Mouse (Mus musculus): ENCODE measurements around the gene Fam120a.

Fam120a gene

DNA sequence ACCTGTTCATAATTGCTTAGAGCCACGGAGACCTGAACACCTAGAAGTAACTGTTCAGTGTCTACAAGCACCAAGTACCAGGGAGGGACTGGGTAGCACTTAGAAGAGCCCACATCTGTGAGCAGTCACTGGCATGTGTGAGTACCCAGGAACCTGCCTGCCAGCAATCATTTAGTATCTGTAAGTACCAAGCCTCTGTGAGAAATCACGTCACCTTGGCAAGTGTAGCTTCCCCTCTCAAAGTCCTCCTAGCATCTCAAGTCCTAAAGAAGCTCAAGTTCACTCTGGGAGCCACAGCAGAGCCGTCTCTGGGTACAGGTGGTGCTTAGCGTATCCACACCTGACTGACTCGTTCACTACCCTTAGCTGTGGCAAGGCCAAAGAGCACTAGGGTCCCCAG lies 116.1 kb downstream of the Fam120a start:
- DNase-seq: no peak

DNA sequence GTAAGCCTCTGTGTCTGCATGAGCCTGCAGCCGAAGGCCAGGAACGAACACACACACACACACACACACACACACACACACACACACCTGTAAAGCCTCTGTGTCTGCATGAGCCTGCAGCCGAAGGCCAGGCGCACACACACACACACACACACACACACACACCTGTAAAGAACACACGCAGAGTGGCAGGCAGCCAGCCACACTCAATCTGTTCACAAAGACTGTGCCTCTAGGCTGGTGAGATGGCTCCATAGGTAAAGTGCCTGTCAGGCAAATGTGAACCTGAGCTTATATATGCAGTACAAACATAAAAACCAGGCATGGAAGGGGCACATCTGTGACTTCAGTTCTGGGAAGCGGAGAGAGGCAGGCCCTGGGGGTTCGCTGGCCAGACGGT lies 117.0 kb downstream of the Fam120a start:
- DNase-seq: peak; percentile 72 to 80

DNA sequence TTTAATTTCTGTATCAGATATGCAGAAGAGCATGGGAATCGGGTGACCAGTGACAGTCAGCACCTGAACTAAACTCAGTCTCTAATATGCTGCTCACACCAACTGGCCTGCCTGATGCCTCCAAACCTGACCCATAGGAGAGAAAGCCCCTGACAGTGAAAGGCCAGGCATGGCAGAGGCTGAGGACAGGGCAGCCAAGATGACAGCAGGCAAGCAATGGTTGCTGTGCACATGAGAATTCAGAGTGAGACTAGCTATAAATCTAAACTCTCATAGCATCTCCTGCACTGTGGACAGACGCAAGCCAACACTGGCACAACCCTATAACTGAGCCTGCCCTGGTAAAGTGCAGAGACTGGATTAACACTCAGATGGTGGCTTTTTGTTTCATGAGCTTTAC lies 117.5 kb downstream of the Fam120a start:
- DNase-seq: peak; percentile 47 to 54

DNA sequence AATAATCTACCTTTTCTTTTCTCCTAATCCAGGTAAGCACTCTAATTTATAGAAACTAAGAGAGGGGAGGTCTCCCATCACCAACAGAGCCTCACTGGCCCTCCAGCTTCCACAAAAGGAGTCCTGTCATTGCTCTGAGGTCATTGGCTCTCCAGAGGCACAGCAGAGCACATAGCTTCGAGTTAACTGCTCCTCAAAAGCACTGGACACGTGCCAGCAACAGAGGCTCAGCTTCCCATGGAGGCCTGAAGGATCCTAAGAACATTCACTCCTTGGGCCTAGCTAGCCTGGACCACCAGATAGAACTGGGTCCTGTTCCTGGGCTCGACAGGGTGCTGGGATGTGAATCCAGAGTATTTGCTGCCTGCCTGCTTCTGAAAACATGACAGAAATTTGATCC lies 118.7 kb downstream of the Fam120a start:
- peak; percentile 53 to 69 for DNase-seq

GRCm38 (mm10) chr13:48845308-48845707 lies 122.5 kb downstream of the Fam120a start:
- DNase-seq: no peak

DNA sequence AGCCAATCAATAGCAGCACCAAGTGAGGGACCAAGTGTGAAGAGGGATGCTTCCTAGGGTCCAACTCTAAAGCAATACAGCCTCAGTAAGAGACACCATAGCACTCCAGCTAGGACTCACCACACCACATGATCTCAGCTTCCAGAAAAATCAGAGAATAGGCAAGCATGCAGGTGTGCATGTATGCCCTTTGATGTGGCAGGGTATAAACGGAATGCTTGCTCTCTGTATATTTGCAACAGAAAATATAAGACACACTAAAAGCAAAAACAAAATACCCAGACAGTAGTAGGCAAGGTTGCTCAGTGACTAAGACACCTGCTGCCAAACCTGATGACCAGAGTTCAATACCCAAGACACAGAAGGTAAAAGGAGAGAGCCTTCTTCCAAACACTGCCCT lies 124.3 kb downstream of the Fam120a start:
- no peak for DNase-seq

GRCm38 (mm10) chr13:48841905-48842592 lies 125.8 kb downstream of the Fam120a start:
- DNase-seq: no peak

DNA sequence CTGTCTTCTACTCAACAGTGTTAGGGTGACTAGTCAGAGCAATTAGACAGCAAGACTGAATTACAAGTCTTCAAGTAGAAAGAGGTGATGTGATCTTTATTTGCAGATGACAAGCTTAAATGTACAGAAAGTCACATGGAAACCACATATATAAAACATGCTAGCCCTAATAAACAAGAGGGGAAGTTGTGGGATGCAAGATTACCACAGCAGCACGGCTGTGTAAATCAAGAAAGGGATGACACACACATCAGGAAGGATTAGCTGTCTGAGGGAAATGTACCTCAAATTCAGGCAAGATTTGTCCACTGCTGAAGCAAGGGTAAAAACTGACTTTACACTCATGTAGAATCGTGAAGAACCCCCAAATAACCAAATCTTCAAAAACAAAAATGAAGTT lies 129.5 kb downstream of the Fam120a start:
- DNase-seq: no peak

GRCm38 (mm10) chr13:48837537-48837936 lies 130.3 kb downstream of the Fam120a start:
- no peak for DNase-seq

GRCm38 (mm10) chr13:48830528-48831250 lies 137.1 kb downstream of the Fam120a start:
- DNase-seq: peak; percentile 51 to 65

DNA sequence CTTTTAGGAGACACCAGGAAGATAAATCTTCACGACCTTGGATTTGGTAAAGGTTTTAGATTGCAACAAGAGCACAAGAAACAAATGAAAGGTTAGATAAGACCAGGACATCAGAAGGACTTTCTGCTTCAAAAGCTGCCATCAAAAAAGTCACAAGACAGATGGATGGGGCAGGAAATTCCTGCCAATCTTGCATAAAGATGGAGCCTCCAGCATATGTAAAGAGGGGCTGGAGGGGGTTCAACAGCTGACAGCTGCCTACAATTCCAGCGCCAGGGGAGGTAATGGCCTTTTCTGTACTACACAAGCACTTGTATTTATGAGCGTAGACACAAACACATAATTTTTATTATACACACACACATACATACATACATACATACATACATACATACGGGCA lies 138.0 kb downstream of the Fam120a start:
- DNase-seq: no peak

All from cerebellum, postnatal 14 days (tissue).